Mouse (Mus musculus) embryonic facial prominence, embryonic 13.5 days (tissue): ENCODE results near the gene Tnrc6c. TPM values are rescaled to one million over a fixed set of nuclear protein-coding genes. Genes with fewer than 3 reads are reported as not detected.
A peak's percentile ranks its signal among the peaks of the same experiment; 100 is the strongest.
"Not testable (repeated sequence)": the region's sequence is repeated elsewhere in the genome, so short reads cannot be mapped to it uniquely, and the experiment has no call there.

ENCODE experiments used
- ATAC-seq: fragments of 200-750 bp; cut with Nextera tagmentation; 2 replicates; pipeline ENCODE4 v1.8.0; 2017; ENCODE audit warnings: low read depth; ENCODE audit not compliant: insufficient number of reproducible peaks, insufficient read depth, low FRiP score, low TSS enrichment
- H3K27ac ChIP-seq: fragments of 300-500 bp; sonication (generic); 2 replicates; pipeline ENCODE4 v1.5.1; 2015; ENCODE audit warnings: moderate library complexity, mild to moderate bottlenecking, inconsistent platforms
- H3K27me3 ChIP-seq: fragments of 300-500 bp; sonication (generic); 2 replicates; pipeline ENCODE4 v1.6.1; 2015; ENCODE audit warnings: mild to moderate bottlenecking, inconsistent platforms
- H3K36me3 ChIP-seq: fragments of 300-500 bp; sonication (generic); 2 replicates; pipeline ENCODE4 v1.6.1; 2015; ENCODE audit warnings: mild to moderate bottlenecking, inconsistent platforms
- H3K4me1 ChIP-seq: fragments of 300-500 bp; sonication (generic); 2 replicates; pipeline ENCODE4 v1.6.1; 2015; ENCODE audit warnings: inconsistent platforms
- H3K4me2 ChIP-seq: fragments of 300-500 bp; sonication (generic); 2 replicates; pipeline ENCODE4 v1.6.1; 2015; ENCODE audit warnings: moderate library complexity, mild to moderate bottlenecking, inconsistent platforms
- H3K4me3 ChIP-seq: fragments of 300-500 bp; sonication (generic); 2 replicates; pipeline ENCODE4 v1.5.1; 2015; ENCODE audit warnings: mild to moderate bottlenecking, inconsistent platforms
- H3K9ac ChIP-seq: fragments of 300-500 bp; sonication (generic); 2 replicates; pipeline ENCODE4 v1.6.1; 2015; ENCODE audit warnings: mild to moderate bottlenecking, inconsistent platforms
- H3K9me3 ChIP-seq: fragments of 300-500 bp; sonication (generic); 2 replicates; pipeline ENCODE4 v1.6.1; 2016; ENCODE audit warnings: inconsistent platforms
- WGBS: fragments of 180-500 bp; shearing (Covaris S2); methylation state at CpG from one replicate; pipeline ENCODE4 v1.1.7; 2015; ENCODE audit warnings: mixed read lengths; 5-methylcytosine and 5-hydroxymethylcytosine counted together
- polyA plus RNA-seq: library from polyadenylated mRNA; unstranded; fragments of >200 nt; fragmentation: Nextera tagmentation; extraction: Ambion mirVana; gene quantifications from 2 replicates; pipeline ENCODE4 v1.2.1, GENCODE M21; 2015

Gene Tnrc6c
- polyA plus RNA-seq, 1 experiment from 2014 or later = 18.4 TPM

- WGBS = 44% methylated on average over 9 of the region's 9 CpGs
- Histone ChIP-seq H3K27me3 (peaks cover 33% of the 10 kb centered on the region), H3K36me3 (peaks cover 9% of the 10 kb centered on the region; the same call in 1 of the 2 replicates), H3K4me2 (peak overlapping the region; percentile 98), H3K4me1 (peaks cover 47% of the 10 kb centered on the region), H3K27ac (no peak overlapping the region), H3K4me3 (peak overlapping the region; percentile 36), H3K9ac (peak overlapping the region; percentile 59), H3K9me3 (no peaks in the 10 kb centered on the region)
- no peak for ATAC-seq
Measured at GRCm38 (mm10) chr11:117782705-117783034, 128.6 kb downstream of the Tnrc6c start.

- Histone ChIP-seq H3K27me3 (peaks cover 33% of the 10 kb centered on the region), H3K4me2 (peak overlapping the region; percentile 98), H3K36me3 (peaks cover 4% of the 10 kb centered on the region; the same call in 1 of the 2 replicates), H3K27ac (no peak overlapping the region), H3K4me3 (peak overlapping the region; percentile 36), H3K9ac (peak overlapping the region; percentile 59), H3K4me1 (peaks cover 47% of the 10 kb centered on the region), H3K9me3 (no peaks in the 10 kb centered on the region)
- WGBS = 3% methylated on average over 31 of the region's 31 CpGs
- no peak for ATAC-seq
Measured at GRCm38 (mm10) chr11:117783089-117783488, 129.0 kb downstream of the Tnrc6c start.

DNA sequence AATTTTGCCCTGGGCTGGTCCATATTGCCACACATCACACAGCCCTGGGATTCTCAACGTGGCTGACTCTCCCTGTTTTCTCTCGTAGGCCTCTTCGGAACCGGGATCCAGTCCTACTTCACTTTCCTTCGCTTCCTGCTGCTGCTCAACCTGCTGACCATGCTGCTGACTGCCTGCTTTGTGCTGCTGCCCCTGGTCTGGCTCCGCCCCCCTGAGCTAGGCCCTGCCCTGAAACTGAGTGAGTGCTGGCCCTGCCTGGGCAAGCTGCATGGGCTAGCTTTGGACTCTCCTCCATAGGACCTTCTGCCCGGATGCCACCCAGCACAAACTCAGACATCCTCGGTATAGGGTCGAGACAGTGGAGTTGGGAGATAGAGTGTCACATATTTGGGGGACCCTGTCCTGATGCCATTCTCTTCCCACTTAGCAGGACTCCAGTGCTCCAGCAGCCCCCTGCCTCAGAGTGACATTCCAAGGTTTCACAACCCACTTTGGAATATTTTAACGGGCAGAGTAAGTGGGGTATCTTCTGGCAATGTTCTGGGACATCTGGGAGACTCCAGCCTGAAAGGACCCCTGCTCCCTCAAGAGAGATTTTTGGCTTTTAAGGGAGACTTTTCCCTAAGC lies 129.7 kb downstream of the Tnrc6c start:
- Histone ChIP-seq H3K4me3 (peak overlapping the region; percentile 36; the same call in 1 of the 2 replicates), H3K9ac (peak overlapping the region; percentile 59; the same call in 1 of the 2 replicates), H3K27me3 (peaks cover 33% of the 10 kb centered on the region), H3K9me3 (no peaks in the 10 kb centered on the region), H3K4me2 (peak overlapping the region; percentile 98), H3K4me1 (peaks cover 44% of the 10 kb centered on the region), H3K27ac (no peak overlapping the region), H3K36me3 (no peaks in the 10 kb centered on the region)
- ATAC-seq = no peak
- 38% methylated on average over 10 of the region's 10 CpGs for WGBS

DNA sequence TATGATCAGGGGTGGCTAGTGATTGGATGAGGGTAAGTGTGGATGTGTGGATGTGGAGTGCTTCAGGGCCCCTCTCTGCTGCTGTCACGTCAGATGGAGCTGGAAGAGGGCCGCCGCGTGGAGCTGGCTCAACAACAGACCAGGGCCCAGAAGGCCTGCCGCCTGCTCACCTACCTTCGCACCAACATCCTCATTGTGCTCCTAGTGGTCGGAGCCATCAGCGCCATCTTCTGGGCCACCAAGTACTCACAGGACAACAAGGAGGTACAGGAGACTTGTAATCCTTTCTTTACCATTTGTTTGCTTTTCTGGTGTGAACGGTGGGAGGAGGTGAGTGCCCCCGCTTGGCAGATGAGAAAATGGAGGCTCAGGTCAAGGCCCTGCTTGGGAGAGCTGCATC lies 132.2 kb downstream of the Tnrc6c start:
- Histone ChIP-seq H3K4me2 (no peak overlapping the region), H3K4me1 (peaks cover 29% of the 10 kb centered on the region), H3K27me3 (peaks cover 30% of the 10 kb centered on the region), H3K27ac (no peak overlapping the region), H3K36me3 (no peaks in the 10 kb centered on the region), H3K9ac (no peak overlapping the region), H3K9me3 (no peaks in the 10 kb centered on the region), H3K4me3 (no peak overlapping the region)
- WGBS = 16% methylated on average over 10 of the region's 10 CpGs
- ATAC-seq = no peak

GRCm38 (mm10) chr11:117788481-117788880 lies 134.4 kb downstream of the Tnrc6c start:
- not testable (repeated sequence) for H3K27ac ChIP-seq, H3K36me3 ChIP-seq, H3K4me2 ChIP-seq, H3K9ac ChIP-seq, H3K9me3 ChIP-seq, ATAC-seq, H3K4me3 ChIP-seq
- peaks cover 12% of the 10 kb centered on the region for H3K27me3 ChIP-seq
- H3K4me1 ChIP-seq = peaks cover 19% of the 10 kb centered on the region
- 78% methylated on average over 7 of the region's 7 CpGs for WGBS

- 4% methylated on average over 14 of the region's 14 CpGs for WGBS
- ATAC-seq = peak; percentile 17; the same call in 1 of the 2 replicates
Measured at GRCm38 (mm10) chr11:117790286-117790685, 136.2 kb downstream of the Tnrc6c start.

DNA sequence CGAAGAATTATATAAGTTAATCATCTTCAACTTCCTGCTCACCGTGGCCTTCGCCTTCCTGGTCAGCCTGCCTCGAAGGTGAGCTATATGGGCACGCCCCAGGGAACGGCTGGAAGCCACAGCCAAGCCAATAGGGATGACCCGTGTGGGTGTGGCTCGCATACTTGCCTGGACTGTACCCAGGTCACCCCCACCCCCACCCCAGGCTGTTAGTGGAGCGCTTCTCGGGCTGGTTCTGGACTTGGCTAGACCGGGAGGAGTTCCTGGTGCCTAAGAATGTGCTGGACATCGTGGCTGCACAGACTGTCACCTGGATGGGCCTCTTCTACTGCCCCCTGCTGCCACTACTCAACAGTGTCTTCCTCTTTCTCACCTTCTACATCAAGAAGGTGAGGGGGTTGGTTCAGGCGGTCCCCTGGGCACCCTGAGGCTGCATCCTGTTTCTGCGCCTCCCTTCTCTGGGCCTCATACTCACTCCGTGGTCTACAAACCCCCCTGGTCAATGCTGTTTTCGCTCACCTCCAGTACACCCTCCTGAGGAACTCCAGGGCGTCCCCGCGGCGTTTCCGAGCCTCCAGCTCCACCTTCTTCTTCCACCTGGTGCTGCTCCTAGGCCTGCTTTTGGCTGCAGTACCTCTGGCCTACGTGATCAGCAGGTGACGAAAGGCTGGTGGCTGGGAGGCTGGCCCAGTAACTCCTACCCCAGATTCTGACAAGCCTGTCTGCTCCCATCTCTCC lies 136.8 kb downstream of the Tnrc6c start:
- no peak for ATAC-seq
- Histone ChIP-seq H3K4me1 (peaks cover 22% of the 10 kb centered on the region), H3K27ac (no peak overlapping the region), H3K9ac (no peak overlapping the region), H3K4me3 (no peak overlapping the region), H3K27me3 (peaks cover 4% of the 10 kb centered on the region; the same call in 1 of the 2 replicates), H3K36me3 (no peaks in the 10 kb centered on the region), H3K9me3 (no peaks in the 10 kb centered on the region), H3K4me2 (peak overlapping the region; percentile 37)
- WGBS = 32% methylated on average over 23 of the region's 23 CpGs

More at GRCm38 (mm10) chr11:117790286-117790685, 136.2 kb downstream of the Tnrc6c start:
- Histone ChIP-seq H3K9me3 (no peaks in the 10 kb centered on the region), H3K9ac (no peak overlapping the region), H3K27ac (no peak overlapping the region), H3K36me3 (no peaks in the 10 kb centered on the region), H3K27me3 (peaks cover 4% of the 10 kb centered on the region; the same call in 1 of the 2 replicates), H3K4me3 (no peak overlapping the region), H3K4me2 (peak overlapping the region; percentile 37), H3K4me1 (peaks cover 22% of the 10 kb centered on the region)

DNA sequence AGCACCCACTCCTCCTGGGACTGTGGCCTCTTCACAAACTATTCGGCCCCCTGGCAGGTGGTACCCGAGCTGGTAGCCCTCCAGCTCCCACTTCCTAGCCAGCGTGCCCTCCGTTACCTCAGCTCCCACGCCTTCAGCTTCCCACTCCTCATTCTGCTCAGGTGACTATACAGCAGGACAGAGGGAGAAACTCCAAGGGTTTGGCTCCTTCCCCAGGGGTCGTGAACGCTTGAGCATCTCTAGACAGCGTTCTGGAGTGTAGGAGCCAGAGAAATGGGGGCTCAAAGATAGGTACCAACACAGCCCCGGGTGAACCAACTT lies 137.3 kb downstream of the Tnrc6c start:
- Histone ChIP-seq H3K4me1 (peaks cover 22% of the 10 kb centered on the region), H3K9me3 (no peaks in the 10 kb centered on the region), H3K4me2 (no peak overlapping the region), H3K27ac (no peak overlapping the region), H3K9ac (no peak overlapping the region), H3K27me3 (peaks cover 4% of the 10 kb centered on the region; the same call in 1 of the 2 replicates), H3K36me3 (no peaks in the 10 kb centered on the region), H3K4me3 (no peak overlapping the region)
- ATAC-seq = no peak
- 85% methylated on average over 9 of the region's 9 CpGs for WGBS

DNA sequence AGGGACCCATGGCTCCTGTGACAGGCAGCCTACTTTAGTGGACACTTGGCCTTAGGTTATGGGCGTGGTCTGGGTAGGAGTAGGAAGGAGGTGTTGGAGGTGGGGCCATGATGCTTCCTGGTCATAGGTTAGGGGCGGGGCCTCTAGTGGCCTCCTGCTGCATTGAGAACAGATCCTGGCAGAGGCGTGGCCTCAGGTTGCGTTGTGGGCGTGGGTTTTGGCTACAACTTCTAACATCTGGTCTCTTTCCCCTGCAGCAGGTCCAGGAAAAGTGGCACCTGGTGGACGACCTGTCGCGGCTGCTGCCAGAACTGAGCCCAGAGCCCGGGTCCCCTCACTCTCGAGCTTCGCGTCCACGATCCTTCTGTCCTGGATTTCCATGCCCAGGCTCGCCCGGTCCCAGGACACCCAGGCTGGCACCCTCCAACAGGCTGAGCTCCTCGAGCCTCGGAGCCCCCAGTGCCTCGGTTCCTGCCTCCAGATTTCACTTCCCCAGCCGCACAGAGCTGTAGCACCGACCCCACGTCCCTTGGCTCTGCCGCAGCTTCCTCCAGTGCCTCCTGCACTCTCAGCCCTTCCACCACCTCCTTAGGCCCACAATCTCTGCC lies 138.3 kb downstream of the Tnrc6c start:
- Histone ChIP-seq H3K4me1 (peaks cover 22% of the 10 kb centered on the region), H3K4me3 (peak overlapping the region; percentile 27), H3K9me3 (no peaks in the 10 kb centered on the region), H3K27ac (no peak overlapping the region), H3K4me2 (peak overlapping the region; percentile 58), H3K27me3 (peaks cover 4% of the 10 kb centered on the region; the same call in 1 of the 2 replicates), H3K36me3 (no peaks in the 10 kb centered on the region), H3K9ac (peak overlapping the region; percentile 54; the same call in 1 of the 2 replicates)
- ATAC-seq = no peak
- 6% methylated on average over 22 of the region's 22 CpGs for WGBS

DNA sequence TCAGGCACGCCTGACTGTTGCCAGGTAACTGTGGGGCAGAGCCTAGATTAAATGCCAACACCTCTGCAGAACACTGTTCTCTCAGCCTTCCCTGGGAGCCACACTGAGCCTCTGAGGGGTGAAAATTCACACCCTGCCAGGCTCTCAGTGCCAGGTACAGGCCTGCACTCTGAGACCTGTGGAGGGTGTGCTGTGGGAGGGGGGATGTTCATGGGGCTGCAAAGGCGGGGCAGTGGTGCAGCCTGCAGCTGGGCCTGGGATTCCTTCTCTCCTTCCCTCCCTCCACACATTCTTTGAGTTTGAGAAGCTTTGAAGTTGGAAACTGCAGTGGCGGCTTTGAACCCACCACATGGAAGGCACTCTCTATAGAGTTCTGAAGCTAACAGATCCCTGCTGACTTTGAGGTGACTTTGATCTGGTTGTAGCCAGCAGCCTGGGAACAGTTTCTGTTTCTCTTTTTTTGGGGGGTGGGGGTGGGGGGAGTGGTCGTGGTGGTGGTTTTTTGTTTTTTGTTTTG lies 140.0 kb downstream of the Tnrc6c start:
- H3K36me3 ChIP-seq = no peaks in the 10 kb centered on the region
- H3K9me3 ChIP-seq = no peaks in the 10 kb centered on the region
- 50% methylated on average over 4 of the region's 4 CpGs for WGBS
- H3K9ac ChIP-seq = no peak overlapping the region
- H3K4me2 ChIP-seq = no peak overlapping the region
- H3K4me1 ChIP-seq = peaks cover 25% of the 10 kb centered on the region
- H3K27me3 ChIP-seq = peaks cover 4% of the 10 kb centered on the region; the same call in 1 of the 2 replicates
- ATAC-seq = no peak
- no peak overlapping the region for H3K4me3 ChIP-seq
- H3K27ac ChIP-seq = no peak overlapping the region

- Histone ChIP-seq H3K9ac (no peak overlapping the region), H3K4me1 (peaks cover 17% of the 10 kb centered on the region), H3K9me3 (peaks cover 5% of the 10 kb centered on the region; the same call in 1 of the 2 replicates), H3K4me2 (no peak overlapping the region), H3K27ac (no peak overlapping the region), H3K36me3 (no peaks in the 10 kb centered on the region), H3K4me3 (no peak overlapping the region), H3K27me3 (no peaks in the 10 kb centered on the region)
- ATAC-seq = no peak
- 37% methylated on average over 5 of the region's 5 CpGs for WGBS
Measured at GRCm38 (mm10) chr11:117796954-117797353, 142.9 kb downstream of the Tnrc6c start.
